Mouse (Mus musculus) intestine, embryonic 16.5 days (tissue): ENCODE results near the gene Hoxa13. TPM values are rescaled to one million over a fixed set of nuclear protein-coding genes. Genes with fewer than 3 reads are reported as not detected.

Experiments used
- ATAC-seq: fragments of 200-750 bp; cut with Nextera tagmentation; 2 replicates; pipeline ENCODE4 v1.8.0; 2017; ENCODE audit warnings: moderate TSS enrichment, moderate library complexity
- H3K27ac ChIP-seq: fragments of 300-500 bp; sonication (generic); 2 replicates; pipeline ENCODE4 v1.5.1; 2014; ENCODE audit warnings: mild to moderate bottlenecking, low read length
- H3K27me3 ChIP-seq: fragments of 300-500 bp; sonication (generic); replicated peaks from 2 replicates; pipeline ENCODE4 v1.6.1; 2014; ENCODE audit warnings: low read length, control low read depth, mixed read lengths; ENCODE audit not compliant: control insufficient read depth, insufficient read depth
- H3K36me3 ChIP-seq: fragments of 300-500 bp; sonication (generic); 2 replicates; pipeline ENCODE4 v1.6.1; 2014; ENCODE audit warnings: low read length, control low read depth; ENCODE audit not compliant: control insufficient read depth, insufficient read depth
- H3K4me1 ChIP-seq: fragments of 300-500 bp; sonication (generic); 2 replicates; pipeline ENCODE4 v1.6.1; 2014; ENCODE audit warnings: low read length, control low read depth, mixed read lengths; ENCODE audit not compliant: control insufficient read depth, insufficient read depth
- H3K4me2 ChIP-seq: fragments of 300-500 bp; sonication (generic); 2 replicates; pipeline ENCODE4 v1.6.1; 2014; ENCODE audit warnings: low read depth, low read length, control low read depth
- H3K4me3 ChIP-seq: fragments of 300-500 bp; sonication (generic); 2 replicates; pipeline ENCODE4 v1.5.1; 2014; ENCODE audit warnings: mild to moderate bottlenecking, low read length
- H3K9ac ChIP-seq: fragments of 300-500 bp; sonication (generic); 2 replicates; pipeline ENCODE4 v1.6.1; 2014; ENCODE audit warnings: low read depth, low read length
- H3K9me3 ChIP-seq: fragments of 300-500 bp; sonication (generic); 2 replicates; pipeline ENCODE4 v1.6.1; 2016; ENCODE audit warnings: low read length, control low read depth; ENCODE audit not compliant: control insufficient read depth
- WGBS: fragments of 180-500 bp; shearing (Covaris S2); extraction: QIAGEN DNeasy Blood & Tissue Kit; methylation state at CpG from one replicate; pipeline ENCODE4 v1.1.7; 2014; 5-methylcytosine and 5-hydroxymethylcytosine counted together
- polyA plus RNA-seq: library from polyadenylated mRNA; unstranded; fragments of >200 nt; fragmentation: Nextera tagmentation; extraction: Ambion mirVana; gene quantifications from 2 replicates; pipeline ENCODE4 v1.2.1, GENCODE M21; 2015

Hoxa13 gene
- polyA plus RNA-seq, 1 experiment from 2014 or later: 0.45 TPM

DNA sequence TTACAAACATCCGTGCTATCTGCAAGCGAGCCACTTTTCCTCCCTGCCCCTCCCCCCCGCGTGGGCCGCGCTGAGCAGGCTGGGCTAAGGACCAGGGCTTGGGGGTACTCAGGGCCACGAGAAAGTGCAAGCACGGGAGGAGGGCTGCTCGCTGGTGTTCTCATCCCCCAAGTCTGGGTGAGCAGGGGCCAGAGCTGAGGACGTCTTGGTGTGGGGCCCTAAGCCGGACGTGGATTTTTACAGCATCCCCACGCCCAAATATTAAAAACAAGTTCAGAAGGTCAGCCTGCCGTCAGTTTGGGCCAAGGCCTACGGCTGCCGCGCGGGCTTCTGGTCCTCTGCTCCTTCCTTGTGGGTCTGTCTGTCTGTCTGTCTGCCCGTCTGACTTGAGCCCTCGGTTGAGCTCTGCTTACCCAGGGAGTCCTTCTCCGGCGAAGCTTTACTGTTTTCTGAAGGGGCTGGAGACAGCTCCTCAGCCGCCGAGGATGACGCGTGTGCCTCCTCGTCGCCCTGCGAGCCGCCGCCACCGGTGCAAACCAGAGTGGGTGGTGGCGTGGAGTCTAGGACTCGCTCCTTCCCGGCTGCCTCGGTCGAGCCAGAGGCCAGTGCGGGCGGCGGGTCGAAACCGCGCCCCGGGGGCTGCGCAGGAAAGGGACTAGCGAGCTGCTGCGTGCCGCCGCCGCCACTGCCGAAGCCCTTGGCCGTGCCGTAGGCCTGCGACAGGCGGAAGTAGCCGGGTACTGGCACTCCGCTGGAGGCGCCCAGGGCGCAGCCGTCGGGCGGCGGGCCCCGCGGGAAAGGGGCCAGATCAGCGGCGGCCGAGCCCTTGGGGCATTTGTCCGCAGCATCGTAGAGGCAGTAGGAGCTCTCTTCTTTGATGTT, 26.9 kb downstream of the Hoxa13 start:
- ATAC-seq: peak; percentile 26; the same call in 1 of the 2 replicates
- peaks cover 78% of the 10 kb centered on the region for H3K27me3 ChIP-seq
- H3K4me1 ChIP-seq: no peaks in the 10 kb centered on the region
- no peaks in the 10 kb centered on the region for H3K9me3 ChIP-seq
- 0 out of 2 replicates have a peak overlapping the region, but pooled peaks have one; percentile 1 for H3K27ac ChIP-seq
- peak overlapping the region; percentile 35 for H3K4me3 ChIP-seq
- no peaks in the 10 kb centered on the region for H3K36me3 ChIP-seq
- H3K9ac ChIP-seq: peak overlapping the region; percentile 45
- H3K4me2 ChIP-seq: peak overlapping the region; percentile 3; the same call in 1 of the 2 replicates
- 2% methylated on average over 70 of the region's 70 CpGs for WGBS

DNA sequence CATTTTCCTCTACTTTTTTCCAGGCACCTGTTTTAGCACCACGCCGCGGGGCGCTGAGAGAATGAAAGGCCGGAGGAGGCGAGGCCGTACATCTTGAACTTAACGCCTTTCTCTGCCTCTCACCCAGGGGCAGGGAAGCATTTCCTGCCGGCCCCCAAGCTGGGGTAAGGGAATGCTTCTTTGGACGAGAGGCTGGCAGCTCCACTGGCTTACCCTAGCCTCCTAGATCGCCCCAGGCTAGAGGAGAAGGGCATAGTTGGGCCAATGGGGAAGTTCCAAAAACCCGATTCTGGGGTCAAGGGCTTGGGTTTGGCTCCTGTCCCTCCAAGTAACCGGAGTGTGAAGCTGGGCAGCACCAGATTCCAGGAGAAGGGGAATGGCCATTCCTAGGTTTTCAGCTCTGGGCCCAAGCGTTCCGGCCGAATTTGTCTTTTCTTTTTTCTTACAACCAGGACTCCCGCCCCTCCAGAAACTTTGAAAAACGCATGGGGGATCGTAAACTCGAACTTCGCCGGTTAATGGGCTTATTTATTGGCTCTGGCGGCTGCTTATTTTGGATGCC, 27.6 kb downstream of the Hoxa13 start:
- Histone ChIP-seq H3K9me3 (no peaks in the 10 kb centered on the region), H3K27me3 (peaks cover 81% of the 10 kb centered on the region), H3K4me3 (peak overlapping the region; percentile 35), H3K27ac (no peak overlapping the region), H3K4me2 (peak overlapping the region; percentile 38), H3K9ac (peak overlapping the region; percentile 45), H3K4me1 (no peaks in the 10 kb centered on the region), H3K36me3 (no peaks in the 10 kb centered on the region)
- no peak for ATAC-seq
- 2% methylated on average over 23 of the region's 23 CpGs for WGBS

DNA sequence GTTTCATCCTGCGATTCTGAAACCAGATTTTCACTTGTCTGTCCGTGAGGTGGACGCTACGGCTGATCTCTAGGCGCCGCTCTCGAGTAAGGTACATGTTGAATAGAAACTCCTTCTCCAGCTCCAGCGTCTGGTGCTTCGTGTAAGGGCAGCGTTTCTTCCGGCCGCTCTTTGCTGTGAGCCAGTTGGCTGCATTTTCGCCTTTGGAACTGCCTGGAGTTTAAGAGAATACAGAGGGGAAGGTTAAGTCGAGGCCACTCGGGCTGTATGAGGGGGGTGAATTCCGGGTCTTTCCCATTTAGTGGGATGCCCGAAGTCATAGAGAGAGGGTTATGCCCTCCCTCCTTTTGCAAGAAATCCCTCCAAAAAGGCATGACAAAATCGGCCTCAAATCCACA, 28.1 kb downstream of the Hoxa13 start:
- H3K27ac ChIP-seq: no peak overlapping the region
- no peaks in the 10 kb centered on the region for H3K4me1 ChIP-seq
- peaks cover 80% of the 10 kb centered on the region for H3K27me3 ChIP-seq
- H3K4me3 ChIP-seq: peak overlapping the region; percentile 35
- H3K36me3 ChIP-seq: no peaks in the 10 kb centered on the region
- peak overlapping the region; percentile 45 for H3K9ac ChIP-seq
- peak overlapping the region; percentile 38; the same call in 1 of the 2 replicates for H3K4me2 ChIP-seq
- H3K9me3 ChIP-seq: no peaks in the 10 kb centered on the region
- ATAC-seq: no peak
- 1% methylated on average over 18 of the region's 18 CpGs for WGBS

DNA sequence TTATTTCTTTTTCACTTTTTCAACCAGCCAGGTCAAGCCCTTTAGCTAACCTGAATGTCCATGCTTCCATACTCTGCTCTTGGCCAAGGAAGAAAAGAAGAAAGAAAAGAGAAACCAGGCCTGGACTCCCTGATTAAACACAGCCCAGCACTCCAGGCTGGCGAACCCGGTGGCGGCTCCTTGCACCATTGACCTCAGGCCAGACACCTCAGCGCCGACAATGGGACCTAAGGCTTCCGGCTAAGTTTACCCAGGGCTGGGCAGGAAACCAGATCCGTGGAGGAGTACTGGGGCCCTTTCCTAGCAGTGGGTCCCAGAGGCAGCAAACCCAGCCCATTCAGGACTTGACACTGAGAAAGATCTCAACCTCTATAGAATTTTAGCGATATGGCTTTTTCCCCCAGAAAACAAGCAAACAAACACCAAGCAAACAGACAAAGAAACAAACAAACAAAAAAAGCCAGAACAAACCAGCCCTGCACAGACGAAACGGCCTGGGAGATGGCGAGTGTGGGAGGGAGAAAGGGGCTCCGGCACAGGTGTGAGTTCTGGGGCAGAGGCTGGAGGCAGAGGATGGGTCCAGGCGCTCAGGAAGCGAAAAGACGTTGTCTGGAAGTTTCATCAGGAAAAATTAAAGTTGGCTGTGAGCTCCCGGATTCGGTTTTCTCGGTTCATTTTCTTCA, 28.7 kb downstream of the Hoxa13 start:
- H3K9ac ChIP-seq: 0 out of 2 replicates have a peak overlapping the region, but pooled peaks have one; percentile 45
- WGBS: under 1% methylated on average over 18 of the region's 18 CpGs
- no peak overlapping the region for H3K27ac ChIP-seq

DNA sequence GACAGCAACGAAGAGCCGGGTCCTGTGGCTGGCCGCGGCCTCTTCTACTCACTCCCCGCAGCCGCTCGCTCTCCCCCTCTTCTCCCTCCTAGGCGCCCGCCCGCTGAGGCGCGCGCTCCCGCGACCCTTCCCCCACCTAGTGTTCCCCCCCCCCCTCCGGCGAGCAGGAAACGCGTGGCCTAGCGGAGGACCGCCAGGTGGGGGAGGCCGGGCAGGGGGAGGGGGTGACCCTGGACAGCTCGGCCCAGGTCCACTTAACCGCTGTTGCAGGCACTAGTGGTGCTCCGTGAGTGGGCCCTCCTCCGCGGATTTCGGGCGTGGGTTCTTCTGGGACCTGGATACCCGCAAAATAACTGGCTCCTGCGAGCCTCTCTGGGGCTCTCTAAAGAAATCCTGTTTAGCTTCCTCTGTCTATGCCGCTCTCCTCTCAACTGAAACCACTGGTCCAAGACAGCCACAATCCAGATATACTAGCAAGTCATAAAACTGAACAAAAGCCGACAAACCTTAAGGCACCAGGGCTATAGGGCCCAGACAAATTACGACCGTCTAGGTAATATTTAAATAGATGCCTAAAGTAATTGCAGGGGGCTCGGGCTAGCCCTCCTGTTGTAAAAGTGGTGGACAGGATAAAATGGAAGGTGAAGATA, 30.0 kb downstream of the Hoxa13 start, which contains the start of gene Hoxa9:
Gene Hoxa9 (minus strand): TSS at position 574 of the 650 bp plus-strand sequence.
- H3K9ac ChIP-seq: peak within 1 kb of the TSS; percentile 56
- no peaks in the 10 kb centered on the region for H3K36me3 ChIP-seq
- H3K27ac ChIP-seq: peak within 1 kb of the TSS; percentile 31; the same call in 1 of the 2 replicates
- peak within 1 kb of the TSS; percentile 36 for H3K4me3 ChIP-seq
- peak within 1 kb of the TSS; percentile 38 for H3K4me2 ChIP-seq
- no peaks in the 10 kb centered on the region for H3K9me3 ChIP-seq
- 3% methylated on average over 32 of the region's 36 CpGs for WGBS
- peaks cover 80% of the 10 kb centered on the region for H3K27me3 ChIP-seq
- no peaks in the 10 kb centered on the region for H3K4me1 ChIP-seq
- no peak for ATAC-seq

More for the DNA sequence above, 28.7 kb downstream of the Hoxa13 start:
- Histone ChIP-seq H3K9me3 (no peaks in the 10 kb centered on the region), H3K4me1 (no peaks in the 10 kb centered on the region), H3K27me3 (peaks cover 80% of the 10 kb centered on the region), H3K4me3 (peak overlapping the region; percentile 35), H3K36me3 (no peaks in the 10 kb centered on the region), H3K4me2 (peak overlapping the region; percentile 38)
- no peak for ATAC-seq

DNA sequence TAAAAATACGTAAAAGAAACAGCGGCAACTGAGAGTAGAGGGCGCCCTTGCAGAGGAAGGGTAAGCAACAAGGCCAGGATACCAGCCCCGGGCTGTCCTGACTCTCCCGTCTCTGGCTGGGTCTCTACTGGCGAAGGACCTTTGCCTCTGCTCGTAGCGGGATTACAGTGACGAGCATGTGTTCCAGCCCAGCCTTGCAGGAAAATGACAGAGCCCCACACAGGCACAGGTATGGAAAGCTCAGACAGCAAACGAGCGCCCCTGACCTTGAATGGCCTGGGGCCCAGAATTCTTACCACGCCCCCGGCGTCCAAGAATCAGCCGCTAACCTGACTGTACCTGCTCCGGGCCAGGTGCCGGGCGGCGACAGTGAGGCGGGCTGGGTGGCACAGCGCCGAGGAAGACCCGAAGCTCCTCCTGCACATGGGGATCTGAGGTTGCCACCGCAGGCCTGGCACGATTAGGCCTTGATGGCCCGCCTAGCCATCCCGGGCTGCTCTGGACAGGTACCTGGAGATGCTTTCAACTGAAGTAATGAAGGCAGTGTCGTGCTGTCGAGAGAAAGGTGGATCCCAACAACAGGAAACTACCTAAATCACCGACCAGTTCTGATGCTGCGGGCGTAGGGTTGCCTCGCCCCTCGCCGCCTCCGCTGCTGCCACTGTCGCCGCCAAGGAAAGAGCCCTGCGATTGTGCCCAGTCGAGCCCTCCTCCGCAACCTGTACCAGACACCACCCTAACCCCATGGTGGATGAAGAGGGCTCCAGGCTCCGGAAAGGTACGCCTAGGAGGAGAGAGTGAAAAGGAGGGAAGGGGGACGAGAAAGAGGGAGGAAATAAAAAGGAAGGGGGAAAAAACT, 30.9 kb downstream of the Hoxa13 start:
- H3K4me3 ChIP-seq: peak overlapping the region; percentile 36
- H3K9ac ChIP-seq: peak overlapping the region; percentile 56
- H3K4me1 ChIP-seq: no peaks in the 10 kb centered on the region
- peak overlapping the region; percentile 17 for H3K4me2 ChIP-seq
- no peaks in the 10 kb centered on the region for H3K9me3 ChIP-seq
- no peaks in the 10 kb centered on the region for H3K36me3 ChIP-seq
- peaks cover 80% of the 10 kb centered on the region for H3K27me3 ChIP-seq
- 1% methylated on average over 44 of the region's 44 CpGs for WGBS
- H3K27ac ChIP-seq: peak overlapping the region; percentile 31; the same call in 1 of the 2 replicates
- ATAC-seq: no peak

DNA sequence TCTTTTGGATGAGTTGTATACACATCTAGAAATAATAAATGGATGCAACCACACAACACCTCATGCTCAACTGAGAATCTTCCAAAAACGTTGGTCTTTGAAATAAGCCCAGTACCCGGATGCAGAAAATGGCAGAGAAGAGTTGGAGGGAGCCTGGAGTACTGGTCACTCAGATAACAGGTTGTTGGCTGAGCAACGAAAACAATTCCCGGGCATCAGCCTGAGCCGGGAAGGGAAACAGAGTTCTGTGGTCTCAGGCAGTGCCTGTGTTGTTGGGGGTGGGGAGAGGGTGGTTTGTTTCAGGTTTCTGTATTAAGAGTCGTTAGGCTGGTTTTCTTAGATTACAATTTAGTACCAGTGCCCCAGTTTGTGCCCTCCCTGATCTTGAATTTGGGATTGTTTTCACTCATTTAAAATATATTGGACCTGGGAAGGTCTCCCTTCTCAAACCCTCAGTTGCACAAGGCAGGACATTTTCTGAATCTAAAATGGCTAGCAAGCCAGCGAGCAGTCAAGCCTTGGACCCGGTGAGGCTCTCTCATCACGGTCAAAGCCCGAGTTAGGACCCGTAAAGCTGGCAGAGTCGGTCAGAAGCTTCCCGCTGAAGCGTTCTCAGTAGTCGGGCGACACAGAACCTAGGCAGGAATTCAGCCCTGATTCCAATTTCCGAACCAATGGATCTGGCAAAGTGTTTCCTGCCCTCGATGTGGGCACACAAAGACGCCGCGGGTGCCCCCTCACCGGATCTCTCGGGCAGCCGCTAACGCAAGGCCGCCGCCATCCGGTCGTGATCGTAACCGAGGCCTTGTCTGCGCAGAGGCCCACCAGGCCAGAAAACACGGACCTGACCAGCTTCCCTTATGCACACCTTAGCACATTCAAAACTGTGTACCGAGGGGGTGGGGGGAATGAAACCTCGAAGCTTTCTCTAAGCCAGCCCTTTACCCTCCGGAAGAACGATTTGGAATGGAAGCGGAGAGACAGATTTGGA, 31.9 kb downstream of the Hoxa13 start:
- H3K4me3 ChIP-seq: peak overlapping the region; percentile 32
- H3K9me3 ChIP-seq: no peaks in the 10 kb centered on the region
- ATAC-seq: no peak
- H3K27ac ChIP-seq: peak overlapping the region; percentile 37; the same call in 1 of the 2 replicates
- H3K9ac ChIP-seq: peak overlapping the region; percentile 60
- no peaks in the 10 kb centered on the region for H3K4me1 ChIP-seq
- H3K36me3 ChIP-seq: no peaks in the 10 kb centered on the region
- H3K27me3 ChIP-seq: peaks cover 78% of the 10 kb centered on the region
- WGBS: 3% methylated on average over 38 of the region's 38 CpGs
- H3K4me2 ChIP-seq: peak overlapping the region; percentile 25; the same call in 1 of the 2 replicates
